Mouse (Mus musculus) left cerebral cortex, adult 2 months (tissue): ENCODE data around the gene Dmpk. TPM values are rescaled to one million over a fixed set of nuclear protein-coding genes. Genes with fewer than 3 reads are reported as not detected.
"Not testable (repeated sequence)": the region's sequence is repeated elsewhere in the genome, so short reads cannot be mapped to it uniquely, and the experiment has no call there.

Source experiments
- DNase-seq, 2 experiments: peaks; one replicate each; pipeline ENCODE4 v3.0.0; 2021 to 2022; ENCODE audit warnings: low spot score in 2 of 2, mixed read lengths in 1 of 2; ENCODE audit errors: extremely low spot score in 1 of 2
- H3K27ac ChIP-seq: fragments of 200-600 bp; 2 replicates; pipeline ENCODE4 v1.8.1; 2022
- H3K4me3 ChIP-seq: fragments of 200-600 bp; 2 replicates; pipeline ENCODE4 v1.8.1; 2022
- CTCF ChIP-seq: fragments of 200-600 bp; IDR thresholded peaks from 2 replicates; pipeline ENCODE4 v1.8.1; 2022; ENCODE audit warnings: antibody characterized with exemption, mild to moderate bottlenecking, moderate library complexity
- intact Hi-C: fragments of 180-260 bp; cut with DNase I; formaldehyde crosslinking; loops from one replicate; pipeline ENCODE4 v1.15.1; 2025
- total RNA-seq, 2 experiments: library from RNA; stranded (reverse); gene quantifications; 2 replicates each; pipeline ENCODE4 v1.2.3; 2021

Gene Dmpk
- total RNA-seq, 2 experiments from 2014 or later: 35.2 to 50.4 TPM

DNA sequence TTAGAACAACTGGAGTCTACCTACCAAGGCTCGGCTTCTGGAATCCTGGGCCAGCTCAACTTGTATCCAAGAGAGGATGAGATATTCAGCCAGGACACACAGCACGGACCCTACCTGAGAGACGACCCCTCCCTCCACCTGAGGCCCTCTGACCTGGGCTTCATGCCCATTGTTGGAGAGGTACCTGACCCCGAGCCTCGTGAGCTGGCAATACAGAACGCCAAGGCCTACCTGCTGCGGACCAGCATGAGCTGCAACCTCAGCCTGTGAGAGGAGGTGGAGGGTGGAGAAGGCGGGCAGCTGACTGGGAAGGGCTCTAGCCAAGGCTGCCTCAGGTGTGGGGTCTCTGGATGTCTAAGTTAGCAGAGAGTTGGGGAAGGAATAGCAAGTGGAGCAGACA is 28.5 kb upstream of the Dmpk start:
- no peak overlapping the region for H3K27ac ChIP-seq
- intact Hi-C loops: no loop called here
- TF ChIP-seq CTCF: no peak
- H3K4me3 ChIP-seq: no peak overlapping the region
- DNase-seq: no peak

DNA sequence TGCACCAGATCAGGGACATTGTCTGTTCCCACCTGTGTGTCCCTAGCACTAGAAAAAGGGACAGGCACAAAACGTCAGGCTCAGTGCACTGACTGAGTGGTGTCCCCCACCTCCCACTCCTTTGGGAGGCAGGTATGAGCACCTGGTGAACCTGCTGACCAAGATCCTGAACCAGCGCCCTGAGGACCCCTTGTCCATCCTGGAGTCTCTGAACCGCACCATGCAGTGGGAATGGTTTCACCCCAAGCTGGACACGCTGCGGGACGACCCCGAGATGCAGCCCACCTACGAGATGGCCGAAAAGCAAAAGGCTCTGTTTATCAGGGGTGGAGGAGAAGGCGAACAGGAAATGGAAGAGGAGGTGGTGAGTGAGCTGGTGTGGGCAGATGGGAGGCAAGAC is 26.2 kb upstream of the Dmpk start:
- intact Hi-C loops: no loop called here
- Histone ChIP-seq H3K4me3 (no peak overlapping the region), H3K27ac (no peak overlapping the region)
- DNase-seq: no peak
- TF ChIP-seq CTCF: no peak

DNA sequence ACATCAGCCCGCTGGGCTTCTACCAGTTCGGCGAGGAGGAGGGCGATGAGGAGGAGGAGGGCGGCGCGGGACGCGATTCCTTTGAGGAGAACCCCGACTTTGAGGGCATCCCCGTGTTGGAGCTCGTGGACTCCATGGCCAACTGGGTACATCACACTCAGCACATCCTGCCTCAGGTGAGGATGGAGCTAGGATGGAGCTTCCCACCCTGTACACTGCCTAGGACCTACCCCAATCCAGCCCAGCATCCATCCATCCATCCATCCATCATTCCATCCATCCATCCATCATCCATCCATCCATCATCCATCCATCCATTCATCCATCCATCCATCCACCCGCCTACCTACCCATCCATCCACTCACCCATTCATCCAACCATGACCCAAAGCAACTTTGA is 17.8 kb upstream of the Dmpk start:
- no peak for DNase-seq
- no peak overlapping the region for H3K27ac ChIP-seq
- no peak overlapping the region for H3K4me3 ChIP-seq
- intact Hi-C loops: no loop called here
- TF ChIP-seq CTCF: no peak

DNA sequence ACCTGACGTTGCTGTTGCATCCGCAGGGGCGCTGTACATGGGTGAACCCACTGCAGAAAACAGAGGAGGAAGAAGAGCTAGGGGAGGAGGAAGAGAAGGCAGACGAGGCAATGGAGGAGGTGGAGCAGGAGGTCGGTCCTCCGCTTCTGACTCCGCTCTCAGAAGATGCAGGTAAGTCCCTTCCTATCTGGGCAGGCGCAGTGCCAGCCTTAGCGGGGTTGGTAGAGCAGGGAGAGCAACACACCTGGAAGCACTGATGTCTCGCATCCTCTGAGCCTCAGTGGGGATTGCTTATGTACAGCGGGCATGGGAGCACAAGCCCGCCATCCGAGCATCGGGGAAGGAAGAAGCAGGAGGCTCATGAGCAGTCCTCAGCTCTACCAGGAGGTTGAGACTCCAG is 16.6 kb upstream of the Dmpk start:
- H3K27ac ChIP-seq: no peak overlapping the region
- DNase-seq: no peak
- no peak overlapping the region for H3K4me3 ChIP-seq
- intact Hi-C loops: no loop called here
- no peak for TF ChIP-seq CTCF

DNA sequence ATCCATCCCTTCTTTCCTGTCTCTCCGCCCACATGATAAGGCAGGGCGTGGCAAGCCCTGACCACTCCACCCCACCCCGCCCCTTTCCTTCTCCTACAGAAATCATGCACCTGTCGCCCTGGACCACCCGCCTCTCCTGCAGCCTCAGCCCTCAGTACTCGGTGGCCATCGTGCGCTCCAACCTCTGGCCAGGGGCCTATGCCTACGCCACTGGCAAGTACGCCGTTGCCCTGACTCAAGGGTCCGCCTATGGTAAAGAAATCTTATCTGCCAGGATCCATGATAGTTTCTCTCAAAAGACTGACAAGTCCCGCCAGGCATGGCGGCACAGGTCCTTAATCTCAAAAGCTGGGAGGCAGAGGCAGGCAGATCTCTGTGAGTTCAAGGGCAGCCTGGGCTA is 15.7 kb upstream of the Dmpk start:
- H3K4me3 ChIP-seq: no peak overlapping the region
- intact Hi-C loops: loop anchor here (2.0 kb wide), 1 partner anchor 25 kb away; no protein-coding TSS in a partner anchor
- H3K27ac ChIP-seq: no peak overlapping the region
- no peak for DNase-seq
- TF ChIP-seq CTCF: no peak

DNA sequence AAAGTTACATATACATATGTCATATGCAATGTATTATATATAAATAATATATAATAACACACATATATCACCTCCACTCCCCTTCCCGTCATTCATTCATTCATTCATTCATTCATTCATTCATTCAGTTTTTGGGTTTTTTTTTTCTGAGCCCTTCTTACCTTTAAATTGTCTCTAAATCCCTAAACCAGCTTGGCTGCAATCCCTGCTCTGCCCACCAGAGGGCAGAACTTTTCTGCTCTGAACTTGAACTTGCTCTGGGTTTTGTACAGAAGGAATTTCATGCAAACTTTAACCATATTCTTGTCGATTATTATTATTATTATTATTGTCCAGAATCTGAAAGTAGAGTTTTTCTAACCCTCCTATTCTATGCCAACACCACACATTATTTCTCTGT is 14.9 kb upstream of the Dmpk start:
- DNase-seq: peak in 1 of 2 experiments; percentile 74
- intact Hi-C loops: loop anchor here (2.0 kb wide), 1 partner anchor 24 kb away; no protein-coding TSS in a partner anchor
- Histone ChIP-seq H3K4me3 (no peak overlapping the region), H3K27ac (no peak overlapping the region)
- TF ChIP-seq CTCF: peak; percentile 82

DNA sequence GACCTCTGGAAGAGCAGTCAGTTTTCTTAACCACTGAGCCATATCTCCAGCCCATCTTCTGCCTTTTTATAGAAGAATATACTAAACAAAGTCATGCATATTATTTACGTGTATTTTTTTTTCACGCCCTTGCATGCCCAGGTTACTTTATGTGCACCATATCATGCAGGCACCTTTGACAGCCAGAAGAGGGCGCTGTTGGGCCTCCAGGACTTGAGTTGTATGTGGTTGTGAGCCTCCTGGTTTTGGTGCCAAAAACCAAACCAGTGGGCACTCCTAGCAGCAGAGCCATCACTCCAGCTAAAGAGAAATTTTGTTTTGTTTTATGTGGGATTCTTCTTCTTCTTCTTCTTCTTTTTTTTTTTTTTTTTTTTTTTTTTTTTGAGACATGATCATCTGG is 14.1 kb upstream of the Dmpk start:
- no peak for DNase-seq
- peak; percentile 40 for TF ChIP-seq CTCF
- H3K4me3 ChIP-seq: no peak overlapping the region
- intact Hi-C loops: loop anchor here (2.0 kb wide), 1 partner anchor 23 kb away; no protein-coding TSS in a partner anchor
- H3K27ac ChIP-seq: no peak overlapping the region

DNA sequence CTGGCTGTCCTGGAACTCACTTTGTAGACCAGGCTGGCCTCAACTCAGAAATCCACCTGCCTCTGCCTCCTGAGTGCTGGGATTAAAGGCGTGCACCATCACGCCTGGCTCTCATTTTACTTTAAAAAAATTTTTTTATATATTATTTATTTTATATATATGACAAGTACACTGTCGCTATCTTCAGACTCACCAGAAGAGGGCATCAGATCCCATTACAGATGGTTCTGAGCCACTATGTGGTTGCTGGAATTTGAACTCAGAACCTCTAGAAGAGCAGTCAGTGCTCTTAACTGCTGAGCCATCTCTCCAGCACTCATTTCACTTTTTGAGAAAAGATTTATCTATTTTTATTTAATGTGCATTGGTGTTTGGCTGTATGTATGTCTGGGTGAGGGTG is 12.6 kb upstream of the Dmpk start:
- intact Hi-C loops, DNase-seq: not testable (repeated sequence)

DNA sequence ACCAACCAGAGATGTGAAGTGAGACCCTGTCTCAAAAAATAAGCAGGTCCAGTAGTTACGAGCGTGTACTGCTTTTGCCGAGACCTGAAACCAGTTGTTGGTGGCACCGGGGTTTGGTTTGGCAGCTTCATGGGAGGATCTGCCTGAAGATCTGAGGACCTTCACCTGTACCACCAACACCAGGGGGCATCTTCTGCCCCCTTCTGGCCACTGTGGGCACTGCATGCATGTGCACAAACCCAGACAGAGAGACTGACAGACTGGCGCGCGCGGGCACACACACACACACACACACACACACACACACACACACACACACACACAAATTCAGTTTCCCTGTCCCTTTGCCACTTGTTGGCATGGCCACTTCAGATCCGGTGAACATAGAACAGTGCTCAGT is 10.1 kb upstream of the Dmpk start:
- Histone ChIP-seq H3K4me3 (no peak overlapping the region), H3K27ac (no peak overlapping the region)
- TF ChIP-seq CTCF: peak; percentile 42
- intact Hi-C loops: no loop called here
- DNase-seq: no peak

More for the DNA sequence above, 12.6 kb upstream of the Dmpk start:
- not testable (repeated sequence) for H3K4me3 ChIP-seq, H3K27ac ChIP-seq
- TF ChIP-seq CTCF: peak; percentile 36

DNA sequence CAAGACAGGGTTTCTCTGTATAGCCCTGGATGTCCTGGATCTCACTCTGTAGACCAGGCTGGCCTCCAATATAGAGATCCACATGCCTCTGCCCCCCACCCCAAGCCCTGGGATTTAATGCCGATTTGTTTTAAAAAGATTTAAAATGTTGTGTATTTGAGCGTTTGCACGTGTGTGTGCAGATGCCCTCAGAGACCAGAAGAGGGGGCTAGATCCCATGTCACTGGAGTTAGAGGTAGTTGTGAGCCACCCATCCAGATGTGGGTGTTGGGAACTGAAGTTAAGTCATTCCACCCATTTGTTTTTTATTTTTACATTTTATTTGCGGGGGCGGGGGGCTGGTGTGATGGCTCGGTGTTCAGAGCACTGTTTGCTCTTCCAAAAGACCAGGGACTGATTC is 9.2 kb upstream of the Dmpk start:
- no peak; the same call in none of the 2 replicates for TF ChIP-seq CTCF
- intact Hi-C loops: no loop called here
- DNase-seq: no peak
- Histone ChIP-seq H3K4me3 (no peak overlapping the region), H3K27ac (no peak overlapping the region)

DNA sequence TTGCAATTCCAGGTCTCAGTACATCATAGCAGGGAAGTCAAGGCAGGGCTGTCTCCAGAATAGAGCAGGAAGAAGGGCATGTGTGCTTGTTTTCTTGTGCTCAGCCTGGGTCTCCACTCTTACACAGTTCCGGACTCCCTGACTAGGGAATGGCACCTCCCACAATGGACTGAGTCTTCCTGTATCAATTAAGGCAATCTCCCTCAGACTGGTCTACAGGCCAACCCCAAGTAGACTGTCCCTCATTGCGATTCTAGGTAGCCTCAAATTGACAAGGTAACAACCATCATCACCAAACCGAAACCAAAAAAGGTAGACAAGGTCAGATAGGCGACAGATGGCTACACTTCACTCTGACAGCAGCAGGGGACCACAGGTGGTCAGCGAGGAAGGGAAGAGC is 8.4 kb upstream of the Dmpk start:
- no peak for TF ChIP-seq CTCF
- H3K4me3 ChIP-seq: peak overlapping the region; percentile 84
- intact Hi-C loops: no loop called here
- peak overlapping the region; percentile 86 for H3K27ac ChIP-seq
- no peak for DNase-seq

DNA sequence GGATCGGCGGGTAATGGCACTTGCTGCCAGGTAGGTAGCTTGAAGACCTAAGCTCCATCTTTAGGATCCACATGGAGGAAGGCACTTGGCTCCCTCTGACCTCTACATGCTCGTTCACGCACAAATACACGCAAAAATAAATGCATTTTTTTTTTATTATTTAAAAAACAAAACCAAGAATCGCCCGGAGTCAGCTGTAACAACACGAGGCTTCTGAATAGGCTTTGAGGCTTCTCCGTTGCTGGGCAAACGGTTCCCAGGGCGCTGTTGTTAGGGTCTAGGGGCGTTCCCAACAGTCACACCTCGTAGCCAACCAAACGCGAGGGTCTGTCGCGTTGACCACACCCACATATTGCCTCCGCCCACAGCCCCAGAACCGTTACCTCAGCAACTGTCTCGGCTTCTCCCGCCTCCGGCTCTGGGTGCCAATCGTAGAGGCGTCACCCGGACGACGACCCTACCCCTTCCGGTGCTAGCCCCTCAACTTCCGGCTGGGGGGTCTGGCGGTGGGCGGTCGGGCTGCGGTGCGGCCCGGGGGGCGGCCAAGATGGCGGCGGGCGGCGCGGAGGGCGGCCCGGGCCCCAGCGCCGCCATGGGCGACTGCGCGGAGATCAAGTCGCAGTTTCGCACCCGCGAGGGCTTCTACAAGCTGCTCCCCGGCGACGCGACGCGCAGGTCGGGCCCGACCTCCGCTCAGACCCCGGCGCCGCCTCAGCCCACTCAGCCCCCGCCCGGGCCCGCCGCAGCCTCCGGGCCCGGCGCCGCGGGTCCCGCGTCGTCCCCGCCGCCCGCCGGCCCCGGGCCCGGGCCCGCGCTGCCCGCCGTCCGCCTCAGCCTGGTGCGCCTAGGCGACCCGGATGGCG is 7.7 kb upstream of the Dmpk start, which contains the start of gene Dmwd:
Gene Dmwd, plus strand, starts transcription at position 505 of the 863 bp plus-strand sequence.
- peak; percentile 95 to 97 for DNase-seq
- Histone ChIP-seq H3K4me3 (peak within 1 kb of the TSS; percentile 84), H3K27ac (peak within 1 kb of the TSS; percentile 86)
- intact Hi-C loops: loop anchor here (2.0 kb wide), 1 partner anchor 17 kb away; no protein-coding TSS in a partner anchor
- no peak for TF ChIP-seq CTCF

DNA sequence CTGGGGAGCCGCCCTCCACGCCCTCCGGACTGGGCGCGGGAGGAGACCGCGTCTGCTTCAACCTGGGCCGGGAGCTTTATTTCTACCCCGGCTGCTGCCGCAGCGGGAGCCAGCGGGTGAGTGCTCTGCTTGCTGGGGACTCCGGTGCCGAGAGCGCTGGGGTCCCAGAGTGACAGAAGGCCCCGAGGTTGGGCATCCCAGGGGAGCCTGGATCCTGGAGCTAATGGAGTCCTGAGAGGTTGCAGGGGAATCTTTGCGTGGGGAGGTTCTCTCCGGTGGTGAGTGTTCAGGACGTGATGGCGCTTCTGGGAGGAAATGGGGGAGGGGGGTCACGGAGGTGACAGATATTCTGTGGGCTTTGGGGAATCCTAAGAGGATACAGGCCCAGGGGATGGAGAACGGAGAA is 7.1 kb upstream of the Dmpk start:
- intact Hi-C loops: loop anchor here (2.0 kb wide), 1 partner anchor 16 kb away; no protein-coding TSS in a partner anchor
- no peak for TF ChIP-seq CTCF
- no peak for DNase-seq

More for the DNA sequence above, 7.1 kb upstream of the Dmpk start:
- Histone ChIP-seq H3K4me3 (peak overlapping the region; percentile 84), H3K27ac (peak overlapping the region; percentile 81)
